Mouse (Mus musculus) gonadal fat pad, adult 2 months (tissue): ENCODE measurements around the gene Tbck. TPM values are rescaled to one million over a fixed set of nuclear protein-coding genes. Genes with fewer than 3 reads are reported as not detected.

Source experiments
- DNase-seq: peaks from one replicate; pipeline ENCODE4 v3.0.0-alpha.2; 2012; ENCODE audit warnings: low read depth
- polyA plus RNA-seq: library from polyadenylated mRNA; depleted of rRNA; stranded (reverse); fragments of >200 nt; gene quantifications from 2 replicates; pipeline ENCODE4 v1.2.3, GENCODE M21; 2012; rRNA removed

The Tbck gene
- polyA plus RNA-seq, 1 experiment: 5.1 TPM

- DNase-seq: no peak
These were observed 183.0 kb downstream of the Tbck start for GRCm38 (mm10) chr3:132866984-132867383.

- no peak for DNase-seq
These were observed 184.9 kb downstream of the Tbck start for GRCm38 (mm10) chr3:132868838-132869237.

GRCm38 (mm10) chr3:132870079-132870478 lies 186.1 kb downstream of the Tbck start:
- DNase-seq: no peak

GRCm38 (mm10) chr3:132871318-132871904 lies 187.5 kb downstream of the Tbck start:
- DNase-seq: no peak

GRCm38 (mm10) chr3:132873251-132873650 lies 189.3 kb downstream of the Tbck start:
- DNase-seq: no peak

- no peak for DNase-seq
These were observed 192.2 kb downstream of the Tbck start for GRCm38 (mm10) chr3:132876011-132876708.

GRCm38 (mm10) chr3:132876933-132877676 lies 193.2 kb downstream of the Tbck start:
- DNase-seq: no peak

- DNase-seq: no peak
These were observed 196.4 kb downstream of the Tbck start for GRCm38 (mm10) chr3:132880361-132880760.

GRCm38 (mm10) chr3:132880826-132881225 lies 196.9 kb downstream of the Tbck start:
- no peak for DNase-seq

- DNase-seq: no peak
These were observed 199.3 kb downstream of the Tbck start for GRCm38 (mm10) chr3:132883256-132883655.

GRCm38 (mm10) chr3:132884459-132884858 lies 200.5 kb downstream of the Tbck start:
- no peak for DNase-seq

- no peak for DNase-seq
These were observed 202.6 kb downstream of the Tbck start for GRCm38 (mm10) chr3:132886419-132887050.

GRCm38 (mm10) chr3:132887074-132887848 lies 203.3 kb downstream of the Tbck start:
- DNase-seq: peak; percentile 61

Other genes starting within 250 kb of the Tbck start
- not detected in 2 replicates for gene Gimd1, start 54.3 kb upstream of the Tbck start, polyA plus RNA-seq
- 16.7 and 18.7 TPM in 2 replicates for gene Aimp1, start 226 bp downstream of the Tbck start, polyA plus RNA-seq